Mouse (Mus musculus) CH12F3 (cell line): ENCODE data around the gene Tmem198b.
"Not testable (repeated sequence)": the region's sequence is repeated elsewhere in the genome, so short reads cannot be mapped to it uniquely, and the experiment has no call there.

Source experiments
- in situ Hi-C: fragments of 300-500 bp; cut with MboI; formaldehyde crosslinking; loops from 2 replicates; pipeline ENCODE4 v1.14.3; 2020; ENCODE audit warnings: low sequenced_read_pairs

Tmem198b gene

DNA sequence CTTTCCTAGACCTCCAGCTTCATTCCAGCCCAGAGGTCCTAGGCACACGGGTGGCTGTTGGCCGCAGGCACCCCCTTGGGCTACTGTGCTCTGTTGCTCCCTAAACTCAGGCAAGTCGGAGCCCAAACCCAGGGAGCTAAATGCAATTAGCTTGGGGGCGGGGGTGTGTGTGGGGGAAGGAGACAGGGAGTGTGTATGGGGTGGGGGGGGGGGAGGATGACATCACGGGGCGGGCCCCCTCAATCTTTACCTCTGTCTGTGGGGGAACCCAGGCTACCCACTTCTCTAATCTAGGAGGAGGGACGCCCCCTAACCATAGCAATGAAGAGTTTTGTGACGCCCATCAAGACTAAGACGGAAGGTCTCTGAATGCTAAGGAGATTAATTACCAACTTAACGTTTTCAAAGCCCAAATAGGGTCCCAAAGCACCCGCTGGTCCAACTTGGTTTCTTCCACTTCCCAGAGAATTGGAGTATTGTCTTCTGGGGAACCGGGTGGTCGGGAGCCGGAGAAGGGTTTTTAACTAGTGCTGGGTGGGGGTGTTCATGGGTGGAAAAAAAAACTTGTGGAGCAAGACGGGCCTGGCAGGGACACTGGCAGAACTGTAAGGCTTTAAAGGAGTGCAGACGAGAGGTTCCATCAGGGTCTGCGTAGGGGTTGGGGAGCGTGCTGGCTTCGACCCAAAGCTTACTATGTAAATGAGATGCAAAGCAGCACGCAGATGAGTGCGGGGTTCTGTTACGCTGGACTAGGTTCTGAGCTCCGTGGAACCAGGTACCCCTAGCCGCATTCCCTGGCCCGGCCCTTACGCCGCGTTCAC, at the start of gene Tmem198b:
Gene Tmem198b, minus strand, starts transcription at position 100 of the 821 bp plus-strand sequence.
- in situ Hi-C loops = no loop called here

DNA sequence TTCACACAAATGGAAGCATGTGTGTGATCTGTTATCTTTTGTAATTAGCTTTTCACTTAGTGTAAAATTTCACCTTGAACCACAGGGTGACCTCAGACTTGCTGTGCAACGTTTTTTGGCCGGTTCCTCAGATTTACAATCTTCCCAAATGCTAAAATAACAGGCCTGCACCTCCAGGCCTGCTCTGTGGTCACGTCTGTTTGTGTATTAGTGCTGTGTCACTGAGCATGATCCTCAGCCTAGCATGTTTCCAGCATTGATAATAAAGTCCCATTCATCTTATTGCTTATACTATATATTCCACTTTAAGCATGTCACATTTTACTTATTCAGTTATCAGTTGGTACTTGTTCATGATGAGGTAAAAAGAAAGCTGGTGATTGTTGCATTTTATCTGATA, 46.2 kb upstream of the Tmem198b start:
- in situ Hi-C loops = no loop called here

DNA sequence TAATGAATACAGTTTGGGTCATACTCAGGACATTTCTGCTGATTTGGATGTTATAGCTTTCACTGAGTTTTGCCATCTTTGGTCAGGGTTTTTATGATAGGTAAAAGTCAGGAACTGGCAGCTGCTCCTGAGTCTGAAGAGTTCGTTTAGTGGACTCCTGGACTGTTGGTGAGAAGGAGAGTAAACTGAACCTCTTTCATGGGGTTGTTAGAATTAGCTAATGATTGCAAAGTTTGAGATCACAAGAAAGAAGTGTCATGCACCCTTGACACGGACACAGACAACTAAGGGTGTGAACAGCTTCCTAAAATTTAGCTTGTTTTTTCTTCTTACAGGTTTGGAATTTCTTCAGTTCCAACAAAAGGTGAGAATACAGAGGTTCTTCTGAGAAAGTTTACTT, 44.3 kb upstream of the Tmem198b start:
- in situ Hi-C loops = no loop called here

DNA sequence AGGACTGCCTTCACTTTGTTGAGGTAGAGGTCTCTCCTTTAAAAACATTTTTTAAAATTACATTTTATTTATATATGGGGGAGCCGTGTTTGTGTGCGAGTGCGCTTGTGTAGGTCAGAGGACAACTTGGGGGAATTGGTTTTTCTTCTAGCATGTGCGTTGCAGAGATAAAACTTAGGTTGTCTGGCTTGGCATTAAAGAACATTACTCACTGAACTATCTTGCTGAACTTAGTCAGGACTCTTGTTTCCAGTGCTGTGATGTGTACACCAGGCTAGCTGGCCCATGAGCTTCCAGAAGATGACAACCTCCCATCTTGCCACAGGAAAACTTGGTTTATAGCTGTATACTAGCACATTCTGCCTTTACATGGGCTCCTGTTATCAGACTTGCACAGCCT, 42.5 kb upstream of the Tmem198b start:
- in situ Hi-C loops = no loop called here

DNA sequence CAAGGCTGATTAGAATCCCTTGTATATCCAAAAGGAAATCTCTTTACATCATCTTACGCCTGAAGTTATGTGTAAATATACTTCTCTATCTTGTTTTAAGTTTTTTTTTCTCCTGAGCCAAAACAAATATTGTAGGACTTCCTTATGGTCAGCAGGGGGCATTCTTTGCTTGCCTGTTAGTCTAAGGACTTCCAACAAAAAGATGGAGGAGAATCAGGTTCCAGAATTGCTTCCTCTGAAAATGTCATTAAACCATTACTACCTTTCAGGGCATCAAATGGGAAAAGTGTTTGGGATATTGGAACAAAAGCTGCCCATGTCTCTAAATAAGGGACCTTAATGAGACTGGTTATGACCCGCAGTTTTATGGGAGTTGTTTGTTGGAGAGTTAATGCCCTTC, 41.3 kb upstream of the Tmem198b start:
- in situ Hi-C loops = no loop called here

DNA sequence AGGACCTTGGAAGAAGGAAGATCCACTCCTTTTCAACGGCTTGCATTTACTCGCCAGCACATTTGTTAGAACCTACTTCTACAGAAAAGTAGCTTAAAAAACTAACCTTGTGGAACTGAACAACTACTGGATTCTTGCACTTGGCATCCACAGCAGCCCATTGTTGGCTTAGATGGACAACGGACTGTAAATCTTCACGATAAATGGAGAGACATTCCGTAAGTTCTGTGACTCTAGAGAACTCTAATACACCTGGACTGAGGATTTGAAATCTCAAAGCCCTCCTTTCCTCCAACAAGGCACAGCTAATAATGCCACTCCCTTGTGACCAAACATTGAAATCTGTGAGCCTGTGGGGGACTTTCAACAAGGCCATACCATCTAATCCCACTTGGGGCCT, 39.1 kb upstream of the Tmem198b start:
- in situ Hi-C loops = loop anchor here (5.0 kb wide), 1 partner anchor 49 kb away; the partner anchor contains the start of gene Gdf11

DNA sequence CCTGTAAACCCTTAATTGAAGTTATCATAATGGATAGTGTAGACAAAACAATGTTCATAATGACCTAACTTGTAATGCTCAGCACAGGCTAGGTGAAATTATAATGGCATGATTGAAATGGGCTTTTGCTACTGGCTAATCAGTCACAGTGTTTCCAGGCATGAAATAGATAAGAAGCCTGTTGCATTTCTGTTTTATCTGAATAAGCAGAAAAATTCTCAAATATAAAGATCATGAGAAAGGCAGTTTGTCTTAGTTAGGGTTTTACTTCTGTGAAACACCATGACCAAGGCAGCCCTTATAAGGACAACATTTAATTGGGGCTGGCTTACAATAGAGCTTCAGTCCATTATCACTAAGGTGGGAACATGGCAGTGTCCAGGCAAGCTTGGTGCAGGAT, 36.4 kb upstream of the Tmem198b start:
- in situ Hi-C loops = loop anchor here (5.0 kb wide), 1 partner anchor 52 kb away; the partner anchor contains the start of gene Gdf11

DNA sequence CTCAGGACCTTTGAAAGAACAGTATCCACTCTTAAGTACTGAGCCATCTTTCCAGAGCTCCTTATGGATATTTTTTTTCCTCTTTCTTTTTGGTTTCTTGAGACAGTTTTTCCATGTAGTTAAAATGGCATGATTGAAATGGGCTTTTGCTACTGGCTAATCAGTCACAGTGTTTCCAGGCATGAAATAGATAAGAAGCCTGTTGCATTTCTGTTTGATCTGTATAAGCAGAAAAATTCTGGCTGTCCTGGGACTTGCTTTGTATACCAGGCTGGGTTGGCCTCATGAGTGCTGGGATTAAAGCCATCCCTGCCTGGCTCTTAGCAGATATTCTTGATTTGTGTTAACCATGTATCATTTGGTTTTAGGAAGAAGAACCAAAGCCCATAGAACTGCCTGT, 35.3 kb upstream of the Tmem198b start:
- in situ Hi-C loops = no loop called here

DNA sequence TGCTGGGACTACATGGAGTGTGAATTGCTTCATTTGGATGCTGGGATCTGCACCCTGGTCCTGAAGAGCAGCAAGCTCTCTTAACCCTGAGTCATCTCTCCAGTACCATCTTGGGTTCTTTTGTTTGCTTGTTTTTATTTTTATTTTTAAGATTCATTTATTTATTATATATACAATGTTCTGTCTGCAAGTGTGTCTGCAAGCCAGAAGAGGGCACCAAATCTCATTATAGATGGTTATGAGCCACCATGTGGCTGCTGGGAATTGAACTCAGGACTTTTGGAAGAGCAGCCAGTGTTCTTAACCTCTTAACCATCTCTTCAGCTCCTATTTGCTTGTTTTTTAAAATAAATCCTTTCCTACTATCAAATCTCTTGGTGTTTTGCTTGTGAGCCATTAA, 33.2 kb upstream of the Tmem198b start:
- in situ Hi-C loops = no loop called here

DNA sequence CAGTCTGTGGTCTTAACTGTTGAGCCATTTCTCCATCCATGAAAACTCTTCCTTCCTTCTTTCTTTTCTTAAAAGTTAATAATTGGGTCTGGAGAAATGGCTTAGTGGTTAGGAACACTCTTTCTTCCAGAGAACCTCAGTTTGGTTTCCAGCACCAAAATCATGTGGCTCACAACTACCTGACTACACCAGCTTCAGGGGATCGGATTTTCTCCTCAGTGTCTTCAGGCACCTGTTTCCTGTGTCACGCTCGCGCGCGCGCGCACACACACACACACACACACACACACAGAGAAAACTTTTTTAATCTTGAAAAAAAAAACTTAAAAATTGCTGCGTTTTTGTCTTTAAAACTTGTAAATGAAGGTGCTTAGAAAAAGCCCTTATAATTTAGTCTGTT, 19.7 kb upstream of the Tmem198b start:
- in situ Hi-C loops = no loop called here

DNA sequence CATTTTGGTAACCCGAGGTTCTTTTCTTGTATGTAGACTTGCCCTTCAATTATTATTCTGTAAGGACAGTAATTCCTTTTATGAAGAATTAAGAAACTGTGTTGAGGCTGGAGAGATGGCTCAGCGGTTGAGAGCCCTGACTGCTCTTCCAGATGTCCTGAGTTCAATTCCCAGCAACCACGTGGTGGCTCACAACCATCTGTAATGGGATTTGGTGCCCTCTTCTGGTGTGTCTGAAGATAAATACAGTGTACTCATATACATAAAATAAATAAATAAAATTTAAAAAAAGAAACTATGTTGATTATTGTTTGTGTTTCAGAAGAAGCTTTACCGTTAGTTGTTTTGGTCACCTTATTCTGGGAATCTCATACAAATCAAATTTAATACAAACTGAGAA, 18.9 kb upstream of the Tmem198b start:
- in situ Hi-C loops = not testable (repeated sequence)

DNA sequence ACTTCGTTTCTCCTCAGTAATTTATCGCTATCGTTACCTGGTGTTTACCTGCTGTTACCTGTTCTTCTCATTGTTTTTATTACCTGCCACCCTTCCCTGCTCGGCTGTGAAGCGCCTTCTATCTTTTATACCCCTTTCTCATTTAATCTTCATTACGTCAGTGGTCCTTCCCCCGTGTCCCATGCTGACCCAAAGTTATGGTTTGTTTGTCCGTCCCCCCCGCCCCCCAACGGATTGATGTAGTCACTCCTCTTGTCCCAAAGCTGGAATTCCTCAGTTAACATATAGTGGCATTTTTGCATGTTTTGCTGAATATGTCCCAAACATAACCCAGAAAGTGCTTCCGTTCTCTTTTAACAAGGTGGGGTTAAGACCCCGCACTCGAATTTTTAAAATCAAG, 18.0 kb upstream of the Tmem198b start:
- in situ Hi-C loops = no loop called here

DNA sequence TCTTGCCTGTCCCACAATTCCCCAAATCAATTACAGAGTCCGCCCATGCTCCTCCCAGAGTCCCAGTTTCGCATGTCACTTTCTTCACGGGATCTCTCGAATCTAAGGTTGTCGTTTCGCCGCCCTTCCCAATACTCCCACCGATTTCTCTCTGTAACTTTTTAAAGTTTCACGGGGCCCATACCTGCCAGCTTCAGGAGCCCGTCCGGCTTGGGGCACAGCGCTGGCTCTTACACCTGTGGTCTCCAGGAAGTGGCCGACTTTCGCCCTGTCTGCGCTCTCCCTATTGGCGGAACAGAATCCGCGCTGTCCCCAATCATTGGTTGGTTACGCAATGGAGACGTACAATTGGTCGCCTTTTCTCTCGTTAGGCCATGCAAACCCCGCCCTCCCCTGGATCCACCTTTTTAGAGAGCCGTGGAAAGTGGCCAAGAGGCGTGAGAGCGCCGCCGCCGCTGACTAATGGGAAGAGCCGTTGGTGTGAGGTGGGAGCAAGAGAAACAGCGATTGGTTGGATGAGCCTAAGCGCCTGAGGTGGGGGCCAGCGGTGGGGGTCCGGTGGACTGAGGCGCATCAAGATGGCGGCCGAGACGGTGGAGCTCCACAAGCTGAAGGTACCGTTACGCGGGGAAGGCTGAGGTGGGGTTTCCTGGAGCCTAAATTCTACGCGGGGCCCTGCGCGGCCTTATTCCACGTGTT, 17.3 kb upstream of the Tmem198b start, which contains the start of gene Ormdl2:
Gene Ormdl2, minus strand, starts transcription at position 288 of the 699 bp plus-strand sequence.
- in situ Hi-C loops = no loop called here

DNA sequence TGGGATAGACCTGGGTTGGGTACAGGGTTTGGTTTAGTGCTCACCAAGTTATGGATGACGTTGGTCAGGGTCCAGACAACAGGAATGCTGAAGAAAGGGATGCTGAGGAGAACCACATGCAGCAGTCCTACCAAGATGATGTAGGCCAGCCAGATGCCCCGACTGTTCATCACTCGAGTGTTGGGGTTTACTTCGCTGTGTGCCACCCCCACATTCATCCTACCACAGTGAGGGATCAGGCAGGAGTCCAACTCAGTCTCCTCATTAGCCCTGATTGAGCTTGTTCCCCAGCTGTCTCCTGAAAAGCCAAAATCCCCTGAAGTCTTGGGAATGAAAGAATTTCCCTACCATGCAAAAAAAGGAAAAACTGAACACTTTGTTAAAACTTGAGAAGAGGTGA, 16.0 kb upstream of the Tmem198b start:
- in situ Hi-C loops = no loop called here

DNA sequence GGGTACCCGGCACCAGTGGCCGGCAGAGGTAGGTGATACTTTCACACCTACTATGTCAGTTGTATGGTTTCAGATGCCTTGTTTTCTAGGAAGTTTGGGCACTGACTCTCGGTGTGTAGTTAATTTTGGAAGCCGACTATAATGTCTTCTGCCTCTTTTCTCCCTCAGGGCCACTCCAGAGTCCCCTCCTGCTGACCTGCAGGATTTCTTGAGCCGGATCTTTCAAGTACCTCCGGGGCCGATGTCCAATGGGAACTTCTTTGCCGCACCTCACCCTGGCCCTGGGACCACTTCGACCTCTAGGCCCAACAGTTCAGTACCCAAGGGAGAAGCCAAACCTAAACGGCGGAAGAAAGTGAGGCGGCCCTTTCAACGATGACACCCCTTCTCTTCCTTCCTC, 12.9 kb upstream of the Tmem198b start, which contains the start of gene Sarnp:
Gene Sarnp, plus strand, starts transcription at position 301 of the 400 bp plus-strand sequence.
- in situ Hi-C loops = no loop called here

DNA sequence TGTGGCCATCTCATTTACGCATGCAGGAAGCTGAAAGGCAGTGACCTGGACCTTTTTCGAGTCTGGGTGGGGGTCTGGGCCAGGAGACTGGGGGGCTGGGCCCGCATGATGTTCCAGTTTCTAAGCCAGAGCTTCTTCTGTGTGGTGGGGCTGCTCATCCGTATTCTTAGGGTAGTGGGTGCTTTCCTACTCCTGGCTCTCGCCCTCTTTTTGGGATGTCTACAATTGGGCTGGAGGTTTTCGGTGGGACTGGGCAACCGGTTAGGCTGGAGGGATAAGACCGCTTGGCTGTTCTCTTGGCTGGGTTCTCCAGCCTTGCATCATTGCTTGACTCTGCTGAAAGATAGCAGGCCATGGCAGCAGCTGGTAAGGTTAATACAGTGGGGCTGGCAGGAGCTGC, 2.8 kb upstream of the Tmem198b start:
- in situ Hi-C loops = no loop called here

DNA sequence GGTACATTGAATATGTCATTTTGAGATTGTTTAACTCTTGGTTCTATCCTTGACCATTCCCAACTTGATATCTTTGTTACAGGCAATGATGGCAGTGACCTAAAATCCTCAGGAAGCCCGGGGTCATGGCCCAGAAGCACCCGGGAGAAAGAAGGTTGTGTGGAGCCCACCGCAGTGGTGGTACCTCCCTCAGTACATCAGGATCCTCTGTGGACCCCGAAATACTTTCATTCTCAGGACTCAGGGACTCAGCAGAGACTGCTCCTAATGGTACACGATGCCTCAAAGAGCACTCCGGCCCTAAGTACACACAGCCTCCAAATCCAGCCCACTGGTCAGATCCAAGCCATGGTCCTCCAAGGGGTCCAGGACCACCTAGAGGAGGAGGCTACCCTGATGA, 1.9 kb upstream of the Tmem198b start:
- in situ Hi-C loops = no loop called here

DNA sequence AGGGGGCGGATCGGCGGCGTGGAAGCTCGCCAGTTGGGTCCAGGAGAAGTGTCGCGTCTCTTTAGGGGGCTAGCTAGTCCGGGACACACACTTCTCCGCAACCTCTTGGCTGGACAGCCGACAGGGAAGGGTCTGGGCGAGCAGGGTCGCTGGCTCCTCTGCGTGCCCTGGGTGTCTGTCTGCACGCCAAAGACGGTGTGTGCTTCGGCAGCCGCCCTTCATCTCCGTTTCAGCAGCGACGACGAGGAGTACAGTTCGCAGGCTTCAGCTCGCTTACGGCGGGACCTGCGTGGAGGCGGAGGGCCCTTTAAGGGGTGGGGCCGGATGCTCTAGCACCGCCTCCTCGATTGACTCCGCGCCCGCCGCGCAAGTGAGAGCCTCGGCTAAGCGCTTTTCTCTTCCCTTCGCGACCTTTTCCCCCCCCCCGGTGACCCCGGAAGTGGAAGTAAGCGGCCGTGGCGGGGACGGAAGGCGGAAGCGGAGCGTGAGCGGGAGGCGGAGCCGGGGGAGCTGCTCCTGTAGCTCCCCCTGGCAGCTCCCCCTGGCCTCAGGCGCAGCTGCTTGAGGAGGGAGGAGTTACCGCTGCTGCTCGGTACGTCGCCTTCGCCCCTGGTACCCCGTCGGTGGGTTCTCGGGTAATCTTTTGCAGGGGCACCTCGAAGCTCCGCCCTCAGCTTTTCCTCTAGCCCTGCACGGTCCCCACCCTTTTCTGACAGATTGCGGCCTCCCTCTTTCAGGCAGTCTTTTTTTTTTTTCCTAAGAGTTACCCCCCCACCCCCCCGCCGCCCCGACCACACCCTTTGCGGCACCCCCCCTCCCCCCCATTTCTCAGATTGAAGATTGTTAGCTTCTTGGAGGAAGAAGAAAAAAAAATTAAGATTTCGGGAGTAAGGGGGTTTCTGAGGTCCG, 1.2 kb upstream of the Tmem198b start:
- in situ Hi-C loops = no loop called here

DNA sequence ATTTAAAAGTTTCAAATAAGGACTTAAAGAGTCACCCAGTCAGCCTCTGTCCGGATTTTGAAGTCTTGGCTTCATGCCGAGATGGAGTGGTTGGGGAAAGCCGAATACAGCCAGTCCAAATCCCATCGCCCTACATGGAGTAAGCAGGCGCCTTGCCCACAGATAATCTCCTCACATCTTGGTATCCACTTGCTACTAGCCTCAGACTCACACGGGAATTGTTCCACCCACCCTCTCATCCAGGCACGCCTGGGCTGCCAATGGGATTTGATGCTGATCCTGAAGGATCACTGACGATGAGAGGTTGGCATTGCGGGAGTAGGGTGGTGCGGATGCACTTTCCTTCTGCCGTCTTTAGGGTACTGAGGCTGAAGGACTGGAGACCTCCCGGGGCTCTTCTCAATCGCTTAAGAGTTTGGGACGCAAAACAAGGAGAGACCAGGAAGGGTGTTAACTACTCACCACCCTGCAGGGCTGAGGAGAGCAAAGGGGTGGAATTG, 349 bp downstream of the Tmem198b start, which contains the start of gene Dnajc14:
Gene Dnajc14, plus strand, starts transcription at position 292 of the 500 bp plus-strand sequence.
- in situ Hi-C loops = no loop called here

DNA sequence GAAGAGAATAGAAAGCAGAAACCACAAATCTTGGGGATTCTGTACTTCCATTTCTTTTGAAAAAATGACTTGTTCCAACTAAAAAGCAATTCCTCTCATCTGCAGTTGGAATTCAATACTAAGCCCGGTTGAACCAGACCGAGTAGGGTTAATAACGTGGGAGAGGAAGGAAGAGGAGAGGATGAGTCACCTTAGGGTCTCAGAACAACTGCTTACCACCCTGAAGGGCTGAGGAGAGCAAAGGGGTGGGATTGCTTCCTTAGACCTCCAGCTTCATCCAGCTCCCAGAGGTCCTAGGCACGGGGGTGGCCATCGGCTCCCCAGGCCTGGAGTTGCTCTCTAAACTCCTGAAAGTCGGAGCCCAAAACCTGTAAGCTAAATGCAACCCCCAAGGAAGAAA, 809 bp downstream of the Tmem198b start:
- in situ Hi-C loops = no loop called here

DNA sequence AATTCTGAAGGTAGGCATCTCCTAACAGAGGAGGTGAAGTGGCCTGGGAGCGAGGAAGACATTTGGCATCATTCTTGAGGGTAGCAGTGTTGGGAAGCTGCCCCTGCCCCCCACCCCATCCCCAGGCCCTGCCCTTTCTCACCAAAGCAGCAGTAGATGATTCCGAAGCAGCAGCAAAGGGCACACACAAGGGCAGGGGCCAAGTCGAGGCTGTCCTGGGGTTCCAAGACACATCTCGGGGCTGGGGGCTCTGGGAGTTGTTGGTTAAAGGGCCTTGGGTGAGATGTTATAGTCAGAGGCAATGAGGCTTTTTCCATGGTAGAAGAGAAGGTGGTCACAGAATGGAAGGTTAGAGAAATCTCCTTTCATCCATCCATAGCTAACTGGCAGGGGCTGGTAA, 1.2 kb downstream of the Tmem198b start:
- in situ Hi-C loops = no loop called here
